Mouse (Mus musculus) lung, postnatal 0 days (tissue): Measurements from ENCODE around the gene Trir.

Experiments
- CTCF ChIP-seq: IDR thresholded peaks from 2 replicates; pipeline ENCODE4 v1.5.1; 2016; ENCODE audit warnings: antibody characterized with exemption, mild to moderate bottlenecking
- EP300 ChIP-seq: IDR thresholded peaks from 2 replicates; pipeline ENCODE4 v1.6.1; 2016; ENCODE audit warnings: antibody characterized with exemption, mild to moderate bottlenecking, control low read depth

DNA sequence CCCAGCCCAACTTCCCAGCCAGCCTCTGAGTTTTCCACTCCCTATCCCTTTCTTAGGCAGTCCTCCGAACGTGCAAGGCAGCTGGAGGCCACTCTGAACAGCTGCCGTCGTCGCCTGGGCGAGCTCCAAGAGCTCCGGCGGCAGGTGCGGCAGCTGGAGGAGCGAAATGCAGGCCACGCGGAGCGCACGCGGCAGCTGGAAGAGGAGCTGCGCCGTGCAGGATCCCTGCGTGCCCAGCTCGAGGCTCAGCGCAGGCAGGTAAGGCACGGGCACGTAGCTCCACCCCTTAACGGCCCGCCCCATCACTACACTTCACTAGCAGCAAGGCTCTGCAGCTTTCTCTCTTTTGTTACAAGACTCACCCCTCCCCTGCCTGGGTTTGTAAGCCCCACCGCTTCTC is 30.9 kb upstream of the Trir start:
- TF ChIP-seq CTCF (no peak), EP300 (no peak)
